Mouse (Mus musculus) kidney, adult 2 months (tissue): ENCODE measurements around the gene Clic1. TPM values are rescaled to one million over a fixed set of nuclear protein-coding genes. Genes with fewer than 3 reads are reported as not detected.

Experiments
- DNase-seq: peaks from one replicate; pipeline ENCODE4 v3.0.0; 2021
- H3K27ac ChIP-seq: fragments of 200-500 bp; 2 replicates; pipeline ENCODE4 v1.5.1; 2012; ENCODE audit warnings: low read depth, low read length, control low read depth, inconsistent platforms; ENCODE audit not compliant: insufficient read depth
- H3K27me3 ChIP-seq: fragments of 200-500 bp; replicated peaks from 2 replicates; pipeline ENCODE4 v1.6.1; 2012; ENCODE audit warnings: mild to moderate bottlenecking, moderate library complexity, low read length, inconsistent platforms; ENCODE audit not compliant: control insufficient read depth, insufficient read depth
- H3K36me3 ChIP-seq: fragments of 200-500 bp; 2 replicates; pipeline ENCODE4 v1.6.1; 2012; ENCODE audit warnings: mild to moderate bottlenecking, moderate library complexity, low read length, inconsistent platforms; ENCODE audit not compliant: control insufficient read depth, insufficient read depth
- H3K4me1 ChIP-seq: fragments of 200-500 bp; 2 replicates; pipeline ENCODE4 v1.6.1; 2011; ENCODE audit warnings: low read length; ENCODE audit not compliant: control insufficient read depth, insufficient read depth
- H3K4me3 ChIP-seq: fragments of 200-500 bp; 2 replicates; pipeline ENCODE4 v1.5.1; 2011; ENCODE audit warnings: mild to moderate bottlenecking, low read depth, low read length, control low read depth; ENCODE audit not compliant: insufficient read depth
- CTCF ChIP-seq: fragments of 200-500 bp; conservative IDR thresholded peaks from 2 replicates; pipeline ENCODE4 v1.5.1; 2011; ENCODE audit warnings: low read depth, mild to moderate bottlenecking, control low read depth, low read length, moderate library complexity, mixed read lengths; ENCODE audit not compliant: insufficient read depth, insufficient read length
- POLR2A ChIP-seq: fragments of 200-500 bp; IDR thresholded peaks from one replicate; pipeline ENCODE4 v1.6.1; 2011; ENCODE audit warnings: low read depth, low read length, control low read depth
- WGBS: fragments of 180-500 bp; shearing (Covaris S2); methylation state at CpG from one replicate; pipeline ENCODE4 v1.1.7; 2018; 5-methylcytosine and 5-hydroxymethylcytosine counted together
- polyA plus RNA-seq: library from polyadenylated mRNA; depleted of rRNA; stranded (reverse); fragments of >200 nt; gene quantifications from 2 replicates; pipeline ENCODE4 v1.2.3, GENCODE M21; 2012

Clic1 gene
- polyA plus RNA-seq, 1 experiment = 117 TPM

DNA sequence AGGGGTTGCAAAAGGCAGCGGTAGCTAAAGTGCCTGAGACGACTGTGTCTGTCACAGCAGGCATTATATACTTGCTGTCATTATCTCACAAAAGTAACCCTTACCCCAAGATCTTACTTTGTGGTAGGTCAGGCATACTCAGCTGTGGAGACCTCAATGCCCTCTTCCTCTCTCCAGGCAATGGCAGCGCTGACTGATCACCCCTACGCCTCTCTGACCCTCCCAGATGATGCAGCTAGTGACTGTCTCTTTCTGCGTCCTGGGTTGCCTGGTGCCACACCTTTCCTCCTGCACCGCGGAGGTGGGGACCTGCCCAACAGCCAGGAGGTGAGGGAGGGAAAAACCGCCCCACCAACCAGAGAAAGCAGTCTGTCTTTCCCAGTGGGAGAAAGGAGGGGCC, 11.5 kb downstream of the Clic1 start:
- no peak for TF ChIP-seq POLR2A
- TF ChIP-seq CTCF = no peak
- DNase-seq = no peak
- Histone ChIP-seq H3K27me3 (no peaks in the 10 kb centered on the region), H3K27ac (no peak overlapping the region), H3K4me3 (no peak overlapping the region), H3K36me3 (no peaks in the 10 kb centered on the region), H3K4me1 (peaks cover 6% of the 10 kb centered on the region; the same call in 1 of the 2 replicates)
- whole genome bisulfite sequencing = 81% methylated on average over 8 of the region's 8 CpGs

DNA sequence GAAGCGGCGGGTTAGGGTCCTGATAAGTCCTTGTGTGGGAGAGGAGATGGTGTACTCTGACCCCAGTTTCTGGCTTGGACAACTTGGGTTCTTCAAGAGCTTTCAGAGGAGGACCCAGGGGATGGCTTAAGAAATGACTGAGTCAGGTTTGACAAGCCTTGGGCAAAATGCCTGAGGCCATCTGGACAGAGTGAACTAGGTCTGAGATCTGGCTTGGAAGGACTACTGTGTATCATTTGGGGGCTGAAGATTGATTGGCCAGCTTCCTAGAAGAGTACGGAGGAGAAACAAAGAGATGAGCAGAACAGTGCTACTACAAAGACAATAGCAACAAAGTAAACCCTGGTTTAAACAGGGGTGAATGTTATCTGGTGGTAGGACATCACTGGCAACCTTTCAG, 13.7 kb downstream of the Clic1 start:
- WGBS = 86% methylated on average over 3 of the region's 3 CpGs
- H3K4me1 ChIP-seq = no peaks in the 10 kb centered on the region; the same call in 1 of the 2 replicates
- H3K36me3 ChIP-seq = no peaks in the 10 kb centered on the region
- no peak overlapping the region for H3K4me3 ChIP-seq
- H3K27ac ChIP-seq = no peak overlapping the region
- no peak for TF ChIP-seq CTCF
- TF ChIP-seq POLR2A = no peak
- H3K27me3 ChIP-seq = no peaks in the 10 kb centered on the region
- no peak for DNase-seq

DNA sequence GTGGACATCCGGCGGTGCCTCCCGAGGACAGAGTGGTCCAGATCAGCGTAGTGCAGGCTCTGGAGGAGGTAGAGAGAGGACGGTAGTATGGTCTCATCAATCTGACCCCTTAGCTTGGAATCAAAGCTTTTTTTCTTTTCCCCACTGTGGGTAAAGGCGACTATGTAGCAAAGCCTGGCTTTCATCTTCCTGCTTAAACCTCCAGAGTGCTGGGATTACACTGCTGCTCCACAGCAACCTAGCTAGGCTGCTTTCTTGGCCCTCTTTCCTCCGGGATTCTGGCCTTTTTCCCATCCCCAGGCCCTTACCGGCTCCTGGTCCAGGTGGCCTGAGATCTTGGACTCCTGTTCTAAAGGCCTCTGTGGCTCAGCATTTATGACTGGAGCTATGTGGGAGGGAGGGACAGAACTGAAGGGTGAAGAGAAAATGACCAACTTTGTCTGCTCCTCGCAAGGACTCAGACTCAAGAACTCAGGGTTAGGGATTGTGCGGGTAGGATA, 14.7 kb downstream of the Clic1 start:
- DNase-seq = peak; percentile 18
- Histone ChIP-seq H3K27ac (peak overlapping the region; percentile 65), H3K4me1 (no peaks in the 10 kb centered on the region; the same call in 1 of the 2 replicates), H3K4me3 (peak overlapping the region; percentile 4; the same call in 1 of the 2 replicates), H3K36me3 (no peaks in the 10 kb centered on the region), H3K27me3 (no peaks in the 10 kb centered on the region)
- WGBS = 43% methylated on average over 10 of the region's 10 CpGs
- TF ChIP-seq CTCF (no peak), POLR2A (no peak)

DNA sequence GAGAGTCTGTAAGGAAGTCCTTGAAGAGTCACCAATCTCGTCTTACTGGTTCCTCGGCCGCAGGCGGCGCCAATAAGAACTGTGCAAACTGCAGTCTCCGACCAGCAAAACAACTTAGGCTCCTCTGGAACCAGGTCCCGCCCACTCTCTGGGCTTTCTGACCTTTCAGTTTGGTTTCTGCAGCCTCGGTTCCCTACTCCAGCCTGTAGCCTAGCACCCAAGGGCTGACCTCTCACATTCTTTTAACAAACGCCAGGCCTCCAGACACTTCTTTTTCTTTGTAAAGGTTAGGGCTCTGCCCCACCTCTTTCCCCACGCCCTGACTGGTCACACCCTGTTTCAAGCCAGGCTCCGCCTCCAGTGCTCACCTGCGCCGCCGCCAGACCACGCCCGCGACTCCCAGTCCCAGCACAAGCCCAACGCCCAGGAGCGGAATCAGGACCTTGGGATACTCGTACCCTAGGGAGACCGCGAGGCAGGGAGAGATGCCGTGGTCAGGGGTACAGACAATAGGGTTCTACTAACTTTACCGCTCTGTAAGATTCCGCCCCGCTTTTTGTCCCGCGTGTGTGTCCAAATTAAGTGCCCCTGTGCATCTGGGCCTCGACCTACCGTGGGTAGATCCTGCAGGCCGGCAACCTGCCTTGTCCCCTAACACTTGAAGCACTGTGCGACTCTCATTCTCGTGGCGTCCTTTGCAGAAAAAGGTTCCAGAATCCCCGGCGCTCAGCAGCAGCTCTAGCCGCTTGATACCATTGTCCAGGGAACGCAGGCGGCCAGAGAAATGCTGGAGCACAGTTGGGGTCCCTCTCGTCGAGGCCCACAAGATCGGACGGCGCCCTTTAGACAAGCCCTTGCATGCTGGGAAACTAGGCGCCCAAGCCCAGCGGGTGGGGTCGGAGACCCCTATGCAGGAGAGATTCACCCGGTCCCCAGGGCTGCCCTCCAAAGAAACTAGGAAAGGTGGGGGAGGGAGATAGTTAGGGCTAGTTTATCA, 15.5 kb downstream of the Clic1 start, which contains the start of gene Ly6g6c:
Gene Ly6g6c (plus strand): TSS at position 438 of the 997 bp plus-strand sequence.
- TF ChIP-seq POLR2A (no peak), CTCF (no peak)
- H3K4me3 ChIP-seq = peak within 1 kb of the TSS; percentile 47
- WGBS = 9% methylated on average over 48 of the region's 48 CpGs
- H3K27ac ChIP-seq = peak within 1 kb of the TSS; percentile 65
- peak; percentile 83 for DNase-seq
- H3K36me3 ChIP-seq = no peaks in the 10 kb centered on the region
- H3K4me1 ChIP-seq = no peaks in the 10 kb centered on the region; the same call in 1 of the 2 replicates
- no peaks in the 10 kb centered on the region for H3K27me3 ChIP-seq

DNA sequence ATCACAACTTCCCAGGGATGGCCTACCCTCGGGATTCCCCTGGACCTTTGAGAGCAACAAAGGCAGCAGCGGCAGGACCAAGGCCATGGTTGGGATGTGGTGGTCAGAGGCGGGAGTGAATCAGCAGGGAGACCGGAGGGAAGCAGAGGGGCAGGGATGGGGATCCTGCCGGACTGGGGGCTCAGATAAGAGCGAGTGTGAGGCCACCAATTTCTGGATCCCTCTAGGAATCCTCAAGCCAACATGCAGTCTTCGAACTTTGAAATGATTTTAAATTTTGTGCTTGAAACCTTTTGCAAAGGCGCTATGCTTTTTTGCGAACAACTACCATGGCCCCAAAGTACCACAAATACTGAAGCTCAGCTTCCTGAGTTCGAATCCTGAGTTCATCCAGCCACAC, 16.3 kb downstream of the Clic1 start, which contains the start of gene Mpig6b:
Gene Mpig6b (minus strand): TSS at position 101 of the 400 bp plus-strand sequence.
- 76% methylated on average over 10 of the region's 10 CpGs for WGBS
- H3K4me3 ChIP-seq = peak within 1 kb of the TSS; percentile 47
- no peaks in the 10 kb centered on the region; the same call in 1 of the 2 replicates for H3K4me1 ChIP-seq
- no peaks in the 10 kb centered on the region for H3K36me3 ChIP-seq
- peak within 1 kb of the TSS; percentile 57 for H3K27ac ChIP-seq
- DNase-seq = no peak
- no peaks in the 10 kb centered on the region for H3K27me3 ChIP-seq
- TF ChIP-seq CTCF = no peak
- no peak for TF ChIP-seq POLR2A

DNA sequence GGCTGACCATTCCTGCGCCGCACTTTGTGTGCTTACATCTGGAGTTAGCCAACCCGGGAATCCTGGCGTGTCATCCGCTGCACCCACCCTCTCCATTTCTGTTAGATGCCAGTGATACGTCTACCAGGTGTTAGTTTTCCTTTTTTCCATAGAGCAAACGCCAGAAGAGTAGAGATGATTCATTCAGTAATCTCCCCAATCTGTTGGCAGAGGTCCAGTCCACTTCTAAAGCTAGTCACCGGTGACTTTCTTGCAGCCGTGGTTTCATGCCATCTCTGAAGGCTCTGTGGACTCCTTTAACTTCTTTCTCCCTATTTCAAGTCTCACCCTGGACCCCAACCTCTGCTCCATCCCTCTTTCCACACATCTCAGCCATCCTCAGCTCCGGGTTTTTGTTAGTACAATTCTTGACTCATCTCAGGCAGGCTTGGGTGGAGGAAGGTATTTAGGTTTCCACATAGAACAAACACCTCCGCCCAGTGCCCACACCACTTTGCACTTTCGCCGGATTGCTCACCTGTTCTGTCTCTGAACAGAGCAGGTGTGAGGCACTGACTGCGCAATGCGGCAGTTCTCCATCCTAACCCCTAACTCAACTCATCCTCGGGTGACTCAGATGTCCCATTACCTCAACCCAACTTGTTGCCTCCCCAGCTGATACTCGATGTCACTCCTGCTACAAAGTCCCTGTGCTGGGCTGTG, 18.6 kb downstream of the Clic1 start:
- TF ChIP-seq POLR2A = no peak
- no peak for TF ChIP-seq CTCF
- Histone ChIP-seq H3K4me1 (no peaks in the 10 kb centered on the region; the same call in 1 of the 2 replicates), H3K36me3 (no peaks in the 10 kb centered on the region), H3K27me3 (no peaks in the 10 kb centered on the region), H3K27ac (no peak overlapping the region), H3K4me3 (no peak overlapping the region)
- WGBS = 76% methylated on average over 17 of the region's 17 CpGs
- DNase-seq = no peak
